ENCODE assay signal across 10 mouse cellular contexts in genomic region chr4:132088921-132089320, GRCm38 (mm10). TPM values are rescaled to one million over a fixed set of nuclear protein-coding genes. Genes with fewer than 3 reads are reported as not detected.
A peak's percentile ranks its signal among the peaks of the same experiment; 100 is the strongest.
DNase-seq lines count a peak whose midpoint lies in the region; ATAC-seq and TF ChIP-seq lines count a peak whose summit lies in the region.
"Had no signal": no experiment of that assay in that cellular context is flagged by ENCODE, and none has a peak within 500 bp of the region (broad histone marks: within the 10 kb centered on the region; RNA-seq: fewer than 3 reads in every experiment).

No protein-coding gene starts in this region.

- no peaks in the 10 kb centered on the region for H3K27me3 ChIP-seq in hindbrain, embryonic 14.5 days (ENCODE audit: control insufficient read depth, insufficient read depth, low read length)
- H3K27me3 ChIP-seq in hindbrain, embryonic 12.5 days, result no peaks in the 10 kb centered on the region
- no peaks in the 10 kb centered on the region for H3K27me3 ChIP-seq in embryonic facial prominence, embryonic 11.5 days (ENCODE audit: control insufficient read depth, insufficient read depth, low read length)
- H3K27me3 ChIP-seq: lung, embryonic 15.5 days had no signal

- no peak overlapping the region for H3K9ac ChIP-seq in hindbrain, embryonic 14.5 days
- H3K9ac ChIP-seq in hindbrain, embryonic 12.5 days, result no peak overlapping the region
- H3K9ac ChIP-seq in embryonic facial prominence, embryonic 11.5 days (replicated peaks; ENCODE audit: low read length), result no peak overlapping the region
- H3K9ac ChIP-seq: lung, embryonic 15.5 days had no signal

- H3K4me2 ChIP-seq in hindbrain, embryonic 14.5 days (replicated peaks), result no peak overlapping the region
- H3K4me2 ChIP-seq in hindbrain, embryonic 12.5 days (replicated peaks), result no peak overlapping the region
- no peak overlapping the region for H3K4me2 ChIP-seq in embryonic facial prominence, embryonic 11.5 days (ENCODE audit: low read depth, low read length)
- H3K4me2 ChIP-seq: lung, embryonic 15.5 days had no signal

- no peak overlapping the region for H3K4me3 ChIP-seq in hindbrain, embryonic 14.5 days (replicated peaks; ENCODE audit: low read length)
- H3K4me3 ChIP-seq in hindbrain, embryonic 12.5 days, result no peak overlapping the region
- H3K4me3 ChIP-seq in embryonic facial prominence, embryonic 11.5 days (ENCODE audit: low read depth, low read length), result no peak overlapping the region
- H3K4me3 ChIP-seq in layer of hippocampus, adult 2 months, result no peak overlapping the region
- H3K4me3 ChIP-seq: erythroblast, embryonic 14.5 days; lung, embryonic 15.5 days had no signal

- WGBS in hindbrain, embryonic 14.5 days, result 22% methylated on average over 7 of the region's 7 CpGs
- WGBS in hindbrain, embryonic 12.5 days, result 18% methylated on average over 7 of the region's 7 CpGs
- 26% methylated on average over 7 of the region's 7 CpGs for WGBS in embryonic facial prominence, embryonic 11.5 days

- H3K27ac ChIP-seq in hindbrain, embryonic 14.5 days, result no peak overlapping the region
- no peak overlapping the region for H3K27ac ChIP-seq in hindbrain, embryonic 12.5 days
- no peak overlapping the region for H3K27ac ChIP-seq in embryonic facial prominence, embryonic 11.5 days (replicated peaks; ENCODE audit: low read depth, low read length)
- no peak overlapping the region for H3K27ac ChIP-seq in layer of hippocampus, adult 2 months
- H3K27ac ChIP-seq: lung, embryonic 15.5 days had no signal

- no peaks in the 10 kb centered on the region for H3K9me3 ChIP-seq in hindbrain, embryonic 14.5 days (ENCODE audit: control insufficient read depth, low read length)
- H3K9me3 ChIP-seq in hindbrain, embryonic 12.5 days (replicated peaks), result no peaks in the 10 kb centered on the region
- no peaks in the 10 kb centered on the region for H3K9me3 ChIP-seq in embryonic facial prominence, embryonic 11.5 days (replicated peaks; ENCODE audit: control insufficient read depth, low read length)
- H3K9me3 ChIP-seq: lung, embryonic 15.5 days had no signal

- ATAC-seq in hindbrain, embryonic 14.5 days (ENCODE audit: low FRiP score), result no peak
- ATAC-seq in hindbrain, embryonic 12.5 days (ENCODE audit: low FRiP score), result no peak
- peak; percentile 53 for ATAC-seq in CD4-positive, CD25-positive, alpha-beta regulatory T cell, adult 4 months
- no peak for ATAC-seq in embryonic facial prominence, embryonic 11.5 days (replicated peaks; ENCODE audit: insufficient number of reproducible peaks, low FRiP score, low TSS enrichment, low read depth)
- peak; percentile 92 for ATAC-seq in megakaryocyte progenitor cell, adult 5-6 weeks (replicated peaks; ENCODE audit: poor library complexity)

- peak; percentile 88 for DNase-seq in hindbrain, embryonic 14.5 days (ENCODE audit: low spot score)
- DNase-seq in adrenal gland, postnatal 10 days, result peak; percentile 68
- DNase-seq in embryonic facial prominence, embryonic 11.5 days (ENCODE audit: low spot score), result peak; percentile 87
- peak; percentile 51 to 69 for DNase-seq in layer of hippocampus, adult 2 months (ENCODE audit: low spot score in 2 of 2)
- DNase-seq in thymus, postnatal 14 days, result peak; percentile 65

- no peaks in the 10 kb centered on the region for H3K4me1 ChIP-seq in hindbrain, embryonic 14.5 days (replicated peaks; ENCODE audit: control insufficient read depth, insufficient read depth, low read length)
- peaks cover 4% of the 10 kb centered on the region; the same call in 1 of the 2 replicates for H3K4me1 ChIP-seq in hindbrain, embryonic 12.5 days
- H3K4me1 ChIP-seq in embryonic facial prominence, embryonic 11.5 days (ENCODE audit: control insufficient read depth, insufficient read depth, low read length), result no peaks in the 10 kb centered on the region
- H3K4me1 ChIP-seq: lung, embryonic 15.5 days had no signal

- peak; percentile 93 for TF ChIP-seq CTCF in layer of hippocampus, adult 2 months (conservative IDR thresholded peaks at IDR 0.05)

- no peaks in the 10 kb centered on the region for H3K36me3 ChIP-seq in hindbrain, embryonic 14.5 days (replicated peaks; ENCODE audit: control insufficient read depth, insufficient read depth)
- no peaks in the 10 kb centered on the region for H3K36me3 ChIP-seq in hindbrain, embryonic 12.5 days
- no peaks in the 10 kb centered on the region for H3K36me3 ChIP-seq in embryonic facial prominence, embryonic 11.5 days (replicated peaks; ENCODE audit: control insufficient read depth, insufficient read depth, low read depth, low read length)
- H3K36me3 ChIP-seq: lung, embryonic 15.5 days had no signal

RNA-seq across cellular contexts. Expression of gene Epb41, which starts 13.8 kb away (rescaled TPM):
- polyA plus RNA-seq in hindbrain, embryonic 14.5 days (2014; fragmentation: Nextera tagmentation; extraction: Ambion mirVana), result 73.3 and 82.9 TPM in 2 replicates
- 198 and 210 TPM in 2 replicates for polyA plus RNA-seq in hindbrain, embryonic 12.5 days (2016; fragmentation: Nextera tagmentation; extraction: Ambion mirVana)
- polyA plus RNA-seq in CD4-positive, CD25-positive, alpha-beta regulatory T cell, adult 4 months (2017; shearing (Covaris generic)), result 10 to 100 TPM; 32.3 to 35.4 TPM
- 10 to 100 TPM; 77.8 to 79.6 TPM for total RNA-seq in adrenal gland, postnatal 10 days (2021)
- polyA plus RNA-seq in embryonic facial prominence, embryonic 11.5 days (2014; fragmentation: Nextera tagmentation; extraction: Ambion mirVana), result 139 and 141 TPM in 2 replicates
- total RNA-seq in layer of hippocampus, adult 2 months (2021), result 10 to 100 TPM; 21.5 to 23.2 TPM
- total RNA-seq in megakaryocyte progenitor cell, adult 5-6 weeks (2015), result 42.5 and 53.5 TPM in 2 replicates
- 49.7 and 78.9 TPM in 2 replicates for total RNA-seq in megakaryocyte progenitor cell, adult 5-6 weeks (2017)

RNA-seq across cellular contexts. Expression of gene Gm10300, which starts 14.4 kb away (rescaled TPM):
- not detected in 2 replicates for polyA plus RNA-seq in hindbrain, embryonic 14.5 days (2014; fragmentation: Nextera tagmentation; extraction: Ambion mirVana)
- 0.09 TPM in 2 replicates for polyA plus RNA-seq in hindbrain, embryonic 12.5 days (2016; fragmentation: Nextera tagmentation; extraction: Ambion mirVana)
- polyA plus RNA-seq in CD4-positive, CD25-positive, alpha-beta regulatory T cell, adult 4 months (2017; shearing (Covaris generic)), result not detected
- under 1 TPM; 0.15 to 0.55 TPM for total RNA-seq in adrenal gland, postnatal 10 days (2021)
- polyA plus RNA-seq in embryonic facial prominence, embryonic 11.5 days (2014; fragmentation: Nextera tagmentation; extraction: Ambion mirVana), result not detected in 2 replicates
- total RNA-seq in layer of hippocampus, adult 2 months (2021), result not detected
- total RNA-seq in megakaryocyte progenitor cell, adult 5-6 weeks (2015), result 0.07 and 0.34 TPM in 2 replicates
- 0.50 and 0.61 TPM in 2 replicates for total RNA-seq in megakaryocyte progenitor cell, adult 5-6 weeks (2017)

RNA-seq across cellular contexts. Expression of gene Oprd1, which starts 55.4 kb away (rescaled TPM):
- polyA plus RNA-seq in hindbrain, embryonic 14.5 days (2014; fragmentation: Nextera tagmentation; extraction: Ambion mirVana), result 0.50 and 0.63 TPM in 2 replicates
- 0.08 and 0.18 TPM in 2 replicates for polyA plus RNA-seq in hindbrain, embryonic 12.5 days (2016; fragmentation: Nextera tagmentation; extraction: Ambion mirVana)
- not detected for polyA plus RNA-seq in CD4-positive, CD25-positive, alpha-beta regulatory T cell, adult 4 months (2017; shearing (Covaris generic))
- total RNA-seq in adrenal gland, postnatal 10 days (2021), result under 1 TPM; 0.51 to 0.55 TPM
- 0.11 and 0.18 TPM in 2 replicates for polyA plus RNA-seq in embryonic facial prominence, embryonic 11.5 days (2014; fragmentation: Nextera tagmentation; extraction: Ambion mirVana)
- total RNA-seq in layer of hippocampus, adult 2 months (2021), result 10 to 100 TPM in 1 of 2 experiments, 1 to 10 TPM in 1; 9.2 to 10.4 TPM
- not detected in 2 replicates for total RNA-seq in megakaryocyte progenitor cell, adult 5-6 weeks (2015)
- total RNA-seq in megakaryocyte progenitor cell, adult 5-6 weeks (2017), result not detected in 2 replicates
- polyA plus RNA-seq: erythroblast, embryonic 14.5 days had no signal

Comparison
In these comparisons a context has a peak if more than half of its experiments do, and no peak if none do; other contexts are left out.
1. ATAC-seq: peak in CD4-positive, CD25-positive, alpha-beta regulatory T cell, adult 4 months (single experiment) and megakaryocyte progenitor cell, adult 5-6 weeks (single experiment); none in hindbrain, embryonic 14.5 days (single experiment), hindbrain, embryonic 12.5 days (single experiment) and embryonic facial prominence, embryonic 11.5 days (single experiment).
2. Peak in every context shown above with its lines, with median percentiles within 50 percentile points of each other: DNase-seq.